In the genomic region with DNA sequence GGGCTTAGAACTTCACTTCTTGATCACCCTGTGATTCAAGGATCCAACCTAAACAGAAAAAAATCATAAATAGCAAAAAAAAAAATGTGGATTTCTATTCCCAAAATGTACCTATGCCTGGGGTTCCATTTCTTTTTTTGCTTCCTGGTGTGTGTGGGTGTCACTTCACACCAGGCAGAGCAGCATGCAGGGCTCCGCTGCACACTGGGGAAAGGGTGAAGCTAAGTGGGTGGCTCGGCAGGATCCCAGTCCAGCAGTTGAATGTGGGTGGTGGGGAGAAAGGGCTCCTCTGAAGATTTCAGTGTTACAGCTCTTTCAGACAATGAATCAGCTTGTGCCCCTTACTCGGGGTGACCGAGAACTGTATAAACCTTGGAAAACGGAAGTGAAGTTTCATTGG, we compare ENCODE assay signal across 12 mouse cellular contexts.
"Had no signal": no experiment of that assay in that cellular context is flagged by ENCODE, and none has a peak within 500 bp of the region (broad histone marks: within the 10 kb centered on the region; RNA-seq: fewer than 3 reads in every experiment).

No protein-coding gene starts in this region.

- DNase-seq: kidney, adult 18-20 months; kidney, adult 9 months; kidney, postnatal 14 days; kidney, postnatal 4 days; liver; lung, adult 18-20 months; lung, postnatal 10 days; lung, postnatal 36 days; midbrain, embryonic 14.5 days; thymus, adult 2 months; thymus, postnatal 14 days; thymus, postnatal 4 days had no signal
